Mouse (Mus musculus): ENCODE results near the gene Tbc1d8b. TPM values are rescaled to one million over a fixed set of nuclear protein-coding genes. Genes with fewer than 3 reads are reported as not detected.

The Tbc1d8b gene
- total and polyA plus RNA-seq, 3 experiments, result 1.8 to 2.3 (median 2.2) TPM

DNA sequence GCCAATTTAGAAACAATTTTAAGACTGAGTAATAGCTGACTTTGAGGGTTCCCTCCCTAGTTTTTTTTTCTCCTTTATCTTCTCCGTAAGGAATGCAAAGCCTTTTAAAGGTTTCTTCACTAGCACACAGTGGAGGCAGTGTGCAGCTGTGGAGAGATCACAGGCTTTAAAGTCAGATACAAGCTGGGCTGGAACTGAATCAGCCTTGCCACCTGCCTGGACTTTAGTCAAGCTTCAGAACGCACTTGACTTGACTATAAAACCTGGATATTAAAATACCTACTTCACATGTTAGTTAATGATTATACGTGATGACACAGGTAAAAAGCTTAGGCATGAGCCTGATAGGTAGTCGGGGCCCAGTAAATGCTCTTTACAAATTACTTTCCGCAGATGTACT, 32.6 kb upstream of the Tbc1d8b start:
- no peak overlapping the region for H3K4me3 ChIP-seq (replicated peaks in 1 of 3; ENCODE audit: low read depth in 2 of 3, low read length in 2 of 3, poor library complexity in 1 of 3)
- H3K4me2 ChIP-seq (ENCODE audit: insufficient read depth, low read depth, poor library complexity, severe bottlenecking), result no peak overlapping the region
- H3K36me3 ChIP-seq (replicated peaks in 1 of 2; ENCODE audit: control insufficient read depth in 1 of 2, insufficient read depth in 1 of 2, low read length in 1 of 2), result no peaks in the 10 kb centered on the region
- in situ Hi-C loops (cut with MboI; ENCODE audit: low pct_ligation_motif_present, low pct_unique_long_range_greater_than_20kb, low sequenced_read_pairs), result no loop called here
- no peaks in the 10 kb centered on the region for H3K9me3 ChIP-seq (replicated peaks; ENCODE audit: low read length)
- TF ChIP-seq POLR2AphosphoS2 (IDR thresholded peaks at IDR 0.05; ENCODE audit: low read depth, low read length) (no peak), RAD21 (IDR thresholded peaks at IDR 0.05; ENCODE audit: low read depth, low read length) (no peak), HCFC1 (IDR thresholded peaks at IDR 0.05; ENCODE audit: low read depth, low read length) (no peak), BHLHE40 (IDR thresholded peaks at IDR 0.05; ENCODE audit: low read depth, low read length) (no peak), ELF1 (IDR thresholded peaks at IDR 0.05; ENCODE audit: low read depth, low read length) (no peak), RCOR1 (conservative IDR thresholded peaks at IDR 0.05; ENCODE audit: low read depth, low read length) (no peak), PAX5 (IDR thresholded peaks at IDR 0.05; ENCODE audit: low read length) (no peak), MYC (IDR thresholded peaks at IDR 0.05; ENCODE audit: low read depth, low read length) (no peak), E2F4 (IDR thresholded peaks at IDR 0.05; ENCODE audit: insufficient replicate concordance, low read depth, low read length) (no peak), NRF1 (IDR thresholded peaks at IDR 0.05; ENCODE audit: low read depth, low read length) (no peak), ZNF384 (IDR thresholded peaks at IDR 0.05; ENCODE audit: low read depth, low read length) (no peak)
- dilution Hi-C loops (cut with MboI; ENCODE audit: extremely low pct_ligation_motif_present, extremely low pct_unique_long_range_greater_than_20kb, low sequenced_read_pairs), result no loop called here
- DNase-seq (ENCODE audit: extremely low read depth), result no peak
- no peak overlapping the region for H3K27ac ChIP-seq (ENCODE audit: insufficient read depth, low read depth)
- H3K79me2 ChIP-seq (replicated peaks; ENCODE audit: control insufficient read depth, extremely low read depth, insufficient read depth, poor library complexity, severe bottlenecking), result no peaks in the 10 kb centered on the region
- H3K4me1 ChIP-seq (ENCODE audit: control insufficient read depth in 1 of 2, insufficient read depth in 2 of 2), result no peaks in the 10 kb centered on the region
- no peaks in the 10 kb centered on the region for H3K27me3 ChIP-seq (replicated peaks)
- no peak overlapping the region for H3K9ac ChIP-seq (ENCODE audit: insufficient read depth, low read depth)

DNA sequence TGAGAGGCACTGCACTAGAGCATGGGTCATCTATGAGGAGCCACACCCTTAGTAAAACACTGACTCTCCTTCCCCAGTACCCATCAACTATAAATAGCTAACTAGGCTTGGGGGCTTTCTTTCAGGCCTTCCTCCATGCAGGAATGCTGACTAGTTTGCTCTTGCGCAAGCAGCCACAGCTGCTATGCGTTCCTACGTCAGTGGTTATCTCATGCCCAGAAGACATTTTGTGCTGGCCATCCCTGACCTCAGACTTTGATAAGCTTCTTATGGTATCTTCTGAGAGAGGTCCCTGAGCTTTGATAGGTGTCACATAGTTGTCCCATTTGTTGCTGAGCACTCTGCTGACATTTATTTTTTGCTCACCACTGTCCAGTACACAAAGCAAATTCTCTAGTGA, 31.5 kb upstream of the Tbc1d8b start:
- no peaks in the 10 kb centered on the region for H3K79me2 ChIP-seq (replicated peaks; ENCODE audit: control insufficient read depth, extremely low read depth, insufficient read depth, poor library complexity, severe bottlenecking)
- no peak for DNase-seq (ENCODE audit: extremely low read depth)

More for the DNA sequence above, 31.5 kb upstream of the Tbc1d8b start:
- H3K9ac ChIP-seq (ENCODE audit: insufficient read depth, low read depth), result no peak overlapping the region
- no peaks in the 10 kb centered on the region for H3K36me3 ChIP-seq (replicated peaks in 1 of 2; ENCODE audit: control insufficient read depth in 1 of 2, insufficient read depth in 1 of 2, low read length in 1 of 2)
- in situ Hi-C loops (cut with MboI; ENCODE audit: low pct_ligation_motif_present, low pct_unique_long_range_greater_than_20kb, low sequenced_read_pairs), result no loop called here
- no peaks in the 10 kb centered on the region for H3K4me1 ChIP-seq (ENCODE audit: control insufficient read depth in 1 of 2, insufficient read depth in 2 of 2)
- no peaks in the 10 kb centered on the region for H3K27me3 ChIP-seq (replicated peaks)
- H3K9me3 ChIP-seq (replicated peaks; ENCODE audit: low read length), result no peaks in the 10 kb centered on the region
- H3K4me3 ChIP-seq (replicated peaks in 1 of 3; ENCODE audit: low read depth in 2 of 3, low read length in 2 of 3, poor library complexity in 1 of 3), result no peak overlapping the region
- no peak overlapping the region for H3K27ac ChIP-seq (ENCODE audit: insufficient read depth, low read depth)
- dilution Hi-C loops (cut with MboI; ENCODE audit: extremely low pct_ligation_motif_present, extremely low pct_unique_long_range_greater_than_20kb, low sequenced_read_pairs), result no loop called here
- TF ChIP-seq ZKSCAN1 (IDR thresholded peaks at IDR 0.05; ENCODE audit: borderline replicate concordance, low read depth, low read length) (no peak), SIN3A (IDR thresholded peaks at IDR 0.05; ENCODE audit: low read length) (no peak), E2F4 (IDR thresholded peaks at IDR 0.05; ENCODE audit: insufficient replicate concordance, low read depth, low read length) (no peak), USF2 (conservative IDR thresholded peaks at IDR 0.05; ENCODE audit: low read depth, low read length) (no peak), CTCF (conservative IDR thresholded peaks at IDR 0.05 in 1 of 2, IDR thresholded peaks at IDR 0.05 in 1 of 2; ENCODE audit: low read depth in 2 of 2, low read length in 2 of 2) (no peak), CHD1 (IDR thresholded peaks at IDR 0.05; ENCODE audit: low read depth, low read length) (no peak)
- H3K4me2 ChIP-seq (ENCODE audit: insufficient read depth, low read depth, poor library complexity, severe bottlenecking), result no peak overlapping the region
